Mouse (Mus musculus) hindbrain, postnatal 0 days (tissue): ENCODE measurements at regions not wholly inside any gene's neighbourhood (a gene's known extent, or its start where the extent isn't known, plus 50 kb on each side); places are given as distances from the start of the nearest gene placed in this dataset.

ENCODE experiments used
- ATAC-seq: fragments of 200-750 bp; cut with Nextera tagmentation; 2 replicates; pipeline ENCODE4 v1.8.0; 2017; ENCODE audit warnings: mild to moderate bottlenecking, moderate TSS enrichment, moderate library complexity
- DNase-seq: peaks from one replicate; pipeline ENCODE4 v3.0.0-alpha.2; 2015; ENCODE audit warnings: low spot score
- H3K27ac ChIP-seq: fragments of 300-500 bp; sonication (generic); 2 replicates; pipeline ENCODE4 v1.5.1; 2014; ENCODE audit warnings: mild to moderate bottlenecking
- H3K27me3 ChIP-seq: fragments of 300-500 bp; sonication (generic); 2 replicates; pipeline ENCODE4 v1.6.1; 2014; ENCODE audit warnings: low read length, mixed read lengths; ENCODE audit not compliant: insufficient read depth
- H3K36me3 ChIP-seq: fragments of 300-500 bp; sonication (generic); 2 replicates; pipeline ENCODE4 v1.6.1; 2014; ENCODE audit warnings: low read length, mixed read lengths; ENCODE audit not compliant: insufficient read depth
- H3K4me1 ChIP-seq: fragments of 300-500 bp; sonication (generic); 2 replicates; pipeline ENCODE4 v1.6.1; 2014; ENCODE audit warnings: antibody characterized with exemption, low read length, mixed read lengths; ENCODE audit not compliant: insufficient read depth
- H3K4me2 ChIP-seq: fragments of 300-500 bp; sonication (generic); 2 replicates; pipeline ENCODE4 v1.6.1; 2014; ENCODE audit warnings: low read depth, mild to moderate bottlenecking, low read length, moderate library complexity, mixed read lengths
- H3K4me3 ChIP-seq: fragments of 300-500 bp; sonication (generic); 2 replicates; pipeline ENCODE4 v1.5.1; 2014; ENCODE audit warnings: low read length
- H3K9ac ChIP-seq: fragments of 300-500 bp; sonication (generic); replicated peaks from 2 replicates; pipeline ENCODE4 v1.6.1; 2014; ENCODE audit warnings: mild to moderate bottlenecking, low read length, moderate library complexity, mixed read lengths
- H3K9me3 ChIP-seq: fragments of 300-500 bp; sonication (generic); 2 replicates; pipeline ENCODE4 v1.6.1; 2016; ENCODE audit warnings: low read length, mixed read lengths
- CTCF ChIP-seq: IDR thresholded peaks from 2 replicates; pipeline ENCODE4 v1.5.1; 2016; ENCODE audit warnings: antibody characterized with exemption, control low read depth, low read depth
- WGBS: fragments of 180-500 bp; shearing (Covaris S2); extraction: QIAGEN DNeasy Blood & Tissue Kit; methylation state at CpG from one replicate; pipeline ENCODE4 v1.1.7; 2014; 5-methylcytosine and 5-hydroxymethylcytosine counted together
- microRNA-seq, 2 experiments: library from miRNA; unstranded; fragments of <30 nt; microRNA quantifications; one replicate each; pipeline ENCODE4; 2016

GRCm38 (mm10) chr11:21037267-21037906 is 53.7 kb upstream of the Peli1 start:
- no peak overlapping the region for H3K27ac ChIP-seq
- DNase-seq (no peak), ATAC-seq (no peak)
- TF ChIP-seq CTCF = no peak
- no peaks in the 10 kb centered on the region for H3K9me3 ChIP-seq
- H3K27me3 ChIP-seq = no peaks in the 10 kb centered on the region
- H3K9ac ChIP-seq = no peak overlapping the region
- H3K4me2 ChIP-seq = no peak overlapping the region
- H3K4me1 ChIP-seq = no peaks in the 10 kb centered on the region
- WGBS = 95% methylated on average over 6 of the region's 6 CpGs
- no peak overlapping the region for H3K4me3 ChIP-seq
- no peaks in the 10 kb centered on the region for H3K36me3 ChIP-seq

GRCm38 (mm10) chr11:21041201-21041600 is 49.9 kb upstream of the Peli1 start:
- Histone ChIP-seq H3K27me3 (no peaks in the 10 kb centered on the region), H3K9me3 (no peaks in the 10 kb centered on the region), H3K36me3 (no peaks in the 10 kb centered on the region), H3K9ac (no peak overlapping the region), H3K4me1 (no peaks in the 10 kb centered on the region), H3K4me2 (no peak overlapping the region), H3K27ac (no peak overlapping the region), H3K4me3 (no peak overlapping the region)
- DNase-seq (no peak), ATAC-seq (no peak)
- no peak for TF ChIP-seq CTCF
- WGBS = 65% methylated on average over 5 of the region's 5 CpGs

Small RNA genes lying in the stretch of these regions (microRNA-seq; reads per million reads assigned to microRNA genes)
- 0 reads per million in 2 experiments for gene Gm23681
